Mouse (Mus musculus) A20 (cell line): Measurements from ENCODE around the gene Zfp691.
A peak's percentile ranks its signal among the peaks of the same experiment; 100 is the strongest.

Experiments
- DNase-seq: peaks from one replicate; pipeline ENCODE4 v3.0.0-alpha.2; 2011; ENCODE audit warnings: low read depth, low spot score

Gene Zfp691

DNA sequence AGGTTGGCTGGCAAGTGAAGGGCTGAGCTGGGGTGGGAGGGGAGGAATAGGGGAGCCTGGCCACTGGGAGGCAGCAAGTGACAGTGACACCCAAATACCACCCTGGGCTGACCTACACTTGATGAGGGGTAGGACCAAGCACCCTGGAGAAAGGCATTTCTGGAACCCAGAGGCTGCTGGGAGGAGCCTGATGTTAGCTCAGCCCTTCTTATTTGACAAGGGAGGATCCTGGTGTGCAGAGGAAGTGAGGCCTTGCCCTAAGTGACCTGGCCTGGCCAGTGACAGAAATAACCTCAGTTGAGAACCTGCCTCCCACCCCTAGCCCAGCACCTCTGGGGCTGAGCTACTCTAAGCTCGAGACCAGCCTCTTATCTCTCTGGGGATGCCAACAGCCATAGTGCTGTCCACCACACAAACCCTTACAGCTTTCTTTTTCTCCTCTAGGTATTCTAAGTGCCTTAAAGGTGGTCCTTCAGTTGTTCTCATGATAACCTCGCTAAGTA, 49.2 kb downstream of the Zfp691 start:
- DNase-seq, result peak; percentile 37

DNA sequence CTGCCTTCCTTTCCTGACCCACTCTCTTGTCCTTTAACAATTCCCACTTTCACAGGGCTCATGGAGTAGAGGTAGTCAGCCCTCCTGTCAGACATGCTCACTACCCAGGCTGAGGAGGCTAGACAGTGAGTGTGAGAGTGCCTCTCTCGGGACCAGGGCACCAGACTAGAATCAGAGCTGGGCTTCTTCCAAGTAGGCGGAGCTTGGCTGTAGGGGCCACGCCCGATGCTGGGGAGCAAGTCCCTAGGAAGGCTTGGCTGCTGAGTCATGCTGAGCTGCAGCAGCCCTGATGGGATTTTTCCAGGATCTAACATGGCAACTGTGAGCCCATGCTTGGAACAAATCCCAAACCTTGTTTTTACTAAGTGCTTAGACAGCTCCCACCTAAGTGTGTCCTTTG, 52.7 kb downstream of the Zfp691 start:
- DNase-seq, result no peak

GRCm38 (mm10) chr4:119120095-119120494, 53.9 kb downstream of the Zfp691 start:
- no peak for DNase-seq
